Mouse (Mus musculus) A20 (cell line): ENCODE results near the gene Camk2n1.
A peak's percentile ranks its signal among the peaks of the same experiment; 100 is the strongest.
"Not testable (repeated sequence)": the region's sequence is repeated elsewhere in the genome, so short reads cannot be mapped to it uniquely, and the experiment has no call there.

Experiments
- DNase-seq: peaks from one replicate; pipeline ENCODE4 v3.0.0-alpha.2; 2011; ENCODE audit warnings: low read depth, low spot score

Gene Camk2n1

DNA sequence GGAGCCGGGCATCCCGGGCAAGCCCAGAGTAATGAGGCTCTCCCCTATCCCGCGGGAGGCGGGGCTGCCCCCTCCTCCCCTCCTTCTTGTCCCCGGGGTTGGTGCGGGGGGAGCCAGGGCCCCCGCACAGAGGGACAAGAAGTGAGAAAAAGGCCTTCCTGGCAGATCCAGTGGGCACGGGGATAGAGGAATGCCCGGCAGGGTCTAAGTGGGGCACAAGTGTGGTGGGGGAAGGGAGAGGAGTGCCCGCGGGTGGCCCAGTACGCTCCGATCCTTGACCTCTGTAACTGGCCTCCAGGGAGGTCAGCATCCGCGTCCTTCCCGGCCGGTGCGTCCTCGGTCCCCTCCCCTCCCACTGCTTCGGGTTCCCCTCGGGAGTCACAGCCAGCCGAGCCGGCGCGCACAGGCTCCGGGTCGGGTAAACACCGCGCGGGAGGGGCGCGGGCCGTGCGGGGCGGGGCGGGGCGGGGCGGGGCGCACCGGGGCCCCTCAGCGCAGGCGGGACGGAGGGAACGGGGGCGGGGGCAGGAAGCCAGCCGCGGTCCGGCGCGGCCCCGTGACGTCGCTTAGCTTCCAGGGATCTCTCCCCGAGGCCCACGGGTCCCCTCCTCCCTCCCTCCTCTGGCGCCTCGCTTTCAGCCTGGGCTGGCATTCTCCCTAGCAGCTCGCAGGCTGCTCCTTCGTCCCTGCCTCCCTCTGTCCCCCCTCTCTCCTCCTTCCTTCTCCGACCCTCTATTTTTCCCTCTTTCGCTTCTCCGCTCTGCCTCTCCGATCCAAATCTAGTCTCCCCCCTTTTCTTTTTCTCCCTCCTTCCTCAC lies at the start of gene Camk2n1:
Gene Camk2n1, plus strand, starts transcription at position 562 of the 818 bp plus-strand sequence.
- DNase-seq: no peak

DNA sequence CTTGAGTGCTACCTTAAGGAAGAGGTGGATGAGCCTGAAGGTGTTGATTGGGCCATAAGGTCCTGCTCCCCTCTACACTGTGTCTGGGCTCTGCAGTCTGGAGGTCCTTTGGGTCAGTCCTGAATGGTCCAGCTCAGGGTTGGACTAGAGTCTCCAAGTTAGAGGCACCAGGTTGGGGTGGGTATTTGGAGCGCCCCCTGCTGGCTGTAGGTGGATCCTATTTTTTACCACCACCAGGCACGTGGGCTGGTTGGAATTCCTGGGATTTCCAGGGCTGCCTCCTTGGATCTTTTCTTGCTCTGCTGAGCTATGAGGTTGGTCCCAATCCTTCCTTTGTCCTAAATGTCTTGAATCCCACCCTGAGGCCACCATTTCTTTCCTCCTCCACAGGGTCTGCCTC lies 49.3 kb upstream of the Camk2n1 start:
- peak; percentile 46 for DNase-seq

DNA sequence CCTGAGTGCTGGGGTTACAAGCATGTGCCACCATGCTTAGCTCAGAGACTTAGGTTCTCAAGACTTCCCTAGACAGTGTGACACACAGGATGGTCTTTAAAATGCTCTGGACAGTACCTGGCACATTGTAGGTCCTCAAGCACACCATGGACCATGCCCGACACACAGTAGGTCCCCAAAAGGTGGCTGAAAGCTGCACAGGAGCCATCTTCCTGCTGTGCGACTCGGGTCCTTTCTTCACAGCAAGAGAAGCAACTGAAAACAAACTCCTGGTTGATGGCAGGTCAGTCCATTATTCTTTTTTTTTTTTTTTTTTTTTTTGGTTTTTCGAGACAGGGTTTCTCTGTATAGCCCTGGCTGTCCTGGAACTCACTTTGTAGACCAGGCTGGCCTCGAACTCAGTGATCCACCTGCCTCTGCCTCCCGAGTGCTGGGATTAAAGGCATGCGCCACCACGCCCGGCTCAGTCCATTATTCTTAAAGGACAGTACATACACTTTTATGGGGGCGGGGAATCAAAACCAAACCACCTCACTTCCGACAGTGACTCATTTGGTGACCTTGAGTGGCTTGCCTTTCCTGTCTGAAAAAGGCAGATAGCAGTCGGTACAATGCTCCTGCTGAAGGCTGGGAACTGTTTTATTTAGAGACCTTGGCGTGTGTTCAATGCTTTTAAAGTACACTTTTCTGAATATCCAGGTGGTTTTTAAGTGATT lies 46.5 kb upstream of the Camk2n1 start:
- peak; percentile 55 for DNase-seq

DNA sequence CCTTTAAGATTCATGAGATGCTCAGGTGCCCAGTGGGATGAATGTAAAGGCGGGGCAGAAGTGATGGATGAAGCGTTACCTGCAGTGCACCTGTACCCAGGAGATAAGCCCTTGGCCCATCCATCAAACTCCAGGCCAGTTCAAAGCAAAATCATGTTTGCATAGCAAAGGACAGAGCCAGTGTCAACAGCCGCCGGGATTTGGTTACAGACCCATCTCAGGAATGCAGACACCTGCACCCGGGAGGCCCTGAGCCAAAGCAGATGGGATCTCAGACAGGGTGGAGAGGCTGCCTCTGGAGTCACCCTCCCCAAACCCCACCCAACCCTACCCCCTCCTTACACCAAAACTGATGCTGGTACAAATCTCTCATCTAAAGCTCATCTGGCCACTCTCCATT lies 43.1 kb upstream of the Camk2n1 start:
- DNase-seq: no peak

DNA sequence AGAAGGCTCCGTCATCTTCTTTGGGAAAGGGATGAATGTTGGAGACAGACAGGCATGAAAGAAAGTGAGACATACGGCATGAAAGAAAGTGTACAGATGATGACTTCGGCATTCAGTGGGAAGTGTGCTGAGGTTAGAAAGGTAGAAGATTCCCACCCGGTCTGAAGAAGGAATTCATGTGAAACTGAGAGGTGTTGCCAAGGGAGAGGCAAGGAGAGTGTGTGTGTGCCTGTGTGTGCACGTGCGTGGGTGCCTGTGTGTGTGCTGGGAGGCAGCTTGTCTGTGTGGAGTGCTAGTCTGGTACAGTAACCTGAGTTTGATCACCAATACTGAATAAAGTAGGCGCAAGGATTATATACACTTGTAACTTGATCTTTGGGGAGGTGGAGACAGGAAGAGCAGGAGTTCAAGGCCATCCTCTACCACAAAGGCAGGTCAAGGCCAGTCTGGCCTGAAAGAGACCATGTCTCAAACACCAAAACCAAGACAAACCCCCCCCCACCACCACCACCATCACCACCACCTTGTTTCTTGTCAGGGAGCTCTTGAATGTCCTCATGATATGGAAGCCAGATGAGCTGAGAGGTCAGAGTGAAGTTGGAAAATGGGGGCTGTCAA lies 42.5 kb upstream of the Camk2n1 start:
- no peak for DNase-seq

DNA sequence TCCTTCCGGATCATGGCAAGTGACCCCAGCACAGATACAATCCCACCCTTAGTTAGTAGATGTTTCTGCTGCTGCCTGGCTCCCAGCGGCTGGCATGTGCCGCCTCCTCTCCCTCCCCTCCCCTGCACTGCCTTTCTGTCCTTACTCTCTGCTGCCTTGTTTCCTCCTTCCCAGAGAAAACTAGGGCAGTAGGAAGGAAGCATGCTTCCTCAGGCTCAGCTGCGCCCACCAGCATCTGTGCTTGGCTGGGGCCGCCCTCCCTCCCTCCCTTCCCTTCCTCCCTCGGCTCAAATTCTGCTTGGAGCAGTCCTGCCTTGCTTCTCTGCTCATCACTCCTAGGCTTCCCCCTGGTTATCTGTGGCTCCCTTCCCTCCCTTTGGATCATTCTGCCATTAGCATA lies 39.4 kb upstream of the Camk2n1 start:
- no peak for DNase-seq

DNA sequence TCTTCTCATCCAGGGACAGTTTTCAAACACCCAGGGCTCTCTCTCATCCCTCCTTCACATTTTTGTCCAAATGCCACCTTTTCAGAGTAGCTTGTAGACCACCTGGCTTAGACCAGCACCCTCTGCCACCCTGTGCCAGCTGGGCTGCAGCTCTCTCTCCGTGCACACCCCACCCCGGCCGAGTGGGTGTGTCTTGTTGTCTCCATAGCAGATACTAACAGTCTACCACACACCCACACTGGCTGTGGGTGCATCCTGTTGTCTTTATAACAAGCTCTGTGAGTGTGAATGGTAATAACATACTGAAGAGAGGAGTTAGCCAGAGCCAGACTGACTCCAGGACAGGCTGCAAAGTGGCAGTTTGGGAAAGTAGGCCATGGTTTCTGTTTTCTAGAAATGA lies 38.1 kb upstream of the Camk2n1 start:
- no peak for DNase-seq

DNA sequence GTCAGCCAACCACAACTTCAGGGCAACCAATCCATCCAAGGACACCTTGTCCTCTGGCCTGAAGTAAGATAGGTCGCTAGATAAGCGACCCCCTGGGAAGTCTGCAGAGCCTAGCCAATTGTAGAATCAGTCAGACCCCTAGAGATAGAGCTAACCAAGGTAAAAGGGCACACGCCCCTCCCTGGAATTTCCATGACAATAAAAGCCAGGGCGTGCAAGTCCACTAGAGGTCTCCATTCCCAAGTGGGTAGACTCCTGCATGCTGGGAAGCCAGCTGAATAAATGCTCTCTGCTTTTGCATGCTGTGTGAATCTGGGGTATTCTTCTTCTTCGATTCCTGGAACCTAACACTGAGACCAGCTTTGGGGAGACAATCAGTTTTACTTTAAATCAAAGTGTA lies 37.7 kb upstream of the Camk2n1 start:
- no peak for DNase-seq

DNA sequence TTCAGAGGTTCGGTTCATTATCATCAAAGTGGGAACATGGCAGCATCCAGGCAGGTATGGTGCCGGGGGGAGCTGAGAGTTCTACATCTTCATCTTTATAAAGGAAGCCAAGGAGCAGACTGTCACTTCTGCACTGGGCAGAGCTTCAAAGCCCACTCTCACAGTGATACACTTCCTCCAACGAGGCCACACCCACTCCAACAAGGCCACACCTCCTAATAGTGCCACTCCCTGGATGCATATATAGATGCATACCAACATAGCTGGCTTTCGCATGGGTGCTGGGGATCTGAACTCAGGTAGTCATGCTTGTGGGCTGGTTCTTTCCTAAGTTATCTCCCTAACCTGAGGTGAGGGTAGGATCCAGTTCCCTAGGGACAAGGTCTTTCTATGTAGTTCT lies 36.2 kb upstream of the Camk2n1 start:
- DNase-seq: no peak

DNA sequence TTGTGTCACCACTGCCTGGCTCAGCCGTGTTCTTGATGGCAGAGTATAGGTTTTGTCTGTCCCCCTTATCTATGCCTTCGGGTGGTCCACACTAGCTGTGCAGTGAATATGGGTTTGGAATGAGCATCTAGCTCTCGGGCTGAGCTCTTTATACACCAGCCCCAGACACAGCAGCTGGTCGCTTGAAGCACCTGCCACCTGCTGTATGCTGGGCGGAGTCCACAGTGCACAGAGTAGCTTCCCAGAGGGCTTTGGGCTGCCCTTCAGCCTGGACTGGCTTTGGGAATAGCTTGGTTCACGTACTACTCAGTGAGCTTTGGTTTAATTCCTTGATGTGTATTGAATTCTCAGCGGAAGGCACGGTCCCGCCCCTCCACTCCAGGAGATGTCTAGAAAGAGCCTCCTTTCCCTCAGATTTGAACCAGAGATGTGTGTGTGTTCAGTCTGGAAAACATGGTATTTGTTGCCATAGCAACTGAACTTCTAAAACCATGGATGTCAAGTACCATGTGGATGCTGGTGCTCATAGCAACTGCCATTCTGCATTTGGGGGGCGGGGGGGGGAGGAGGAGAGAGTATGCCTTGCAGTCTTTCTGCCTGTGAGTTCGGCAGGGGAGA lies 35.7 kb upstream of the Camk2n1 start:
- DNase-seq: no peak

DNA sequence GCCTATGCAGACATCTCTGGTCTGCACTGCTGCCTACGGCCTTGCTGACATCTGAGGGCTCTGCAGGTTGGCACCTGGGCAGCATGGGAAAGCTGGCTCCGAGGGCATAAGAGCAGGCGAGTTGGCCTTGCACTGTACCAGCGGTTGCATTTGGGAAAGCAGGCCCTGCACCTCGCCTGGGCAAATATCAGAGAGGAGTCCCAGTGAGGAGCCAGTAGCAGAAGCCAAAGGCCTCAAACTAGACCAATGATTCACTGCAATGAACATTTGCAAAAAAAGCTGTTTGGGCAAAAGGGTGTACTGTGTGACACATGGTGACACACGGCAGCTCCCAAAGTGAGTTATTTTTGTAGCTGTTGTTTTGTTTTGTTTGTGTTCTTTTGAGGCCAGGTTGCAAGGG lies 29.1 kb upstream of the Camk2n1 start:
- no peak for DNase-seq

DNA sequence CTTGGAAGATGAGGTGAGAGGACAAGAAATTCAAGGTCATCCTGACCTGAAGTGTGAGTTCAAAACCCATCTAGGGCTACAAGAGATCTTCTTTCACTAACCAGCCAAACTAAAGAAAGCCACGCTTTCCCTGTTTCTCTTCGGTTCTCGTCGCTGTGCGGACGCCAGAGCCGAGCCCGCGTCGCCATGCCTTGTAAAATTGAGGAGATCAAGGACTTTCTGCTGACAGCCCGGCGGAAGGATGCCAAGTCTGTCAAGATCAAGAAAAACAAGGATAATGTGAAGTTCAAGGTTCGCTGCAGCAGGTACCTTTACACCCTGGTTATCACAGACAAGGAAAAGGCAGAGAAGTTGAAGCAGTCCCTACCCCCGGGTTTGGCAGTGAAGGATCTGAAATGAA lies 28.5 kb upstream of the Camk2n1 start:
- DNase-seq: not testable (repeated sequence)

DNA sequence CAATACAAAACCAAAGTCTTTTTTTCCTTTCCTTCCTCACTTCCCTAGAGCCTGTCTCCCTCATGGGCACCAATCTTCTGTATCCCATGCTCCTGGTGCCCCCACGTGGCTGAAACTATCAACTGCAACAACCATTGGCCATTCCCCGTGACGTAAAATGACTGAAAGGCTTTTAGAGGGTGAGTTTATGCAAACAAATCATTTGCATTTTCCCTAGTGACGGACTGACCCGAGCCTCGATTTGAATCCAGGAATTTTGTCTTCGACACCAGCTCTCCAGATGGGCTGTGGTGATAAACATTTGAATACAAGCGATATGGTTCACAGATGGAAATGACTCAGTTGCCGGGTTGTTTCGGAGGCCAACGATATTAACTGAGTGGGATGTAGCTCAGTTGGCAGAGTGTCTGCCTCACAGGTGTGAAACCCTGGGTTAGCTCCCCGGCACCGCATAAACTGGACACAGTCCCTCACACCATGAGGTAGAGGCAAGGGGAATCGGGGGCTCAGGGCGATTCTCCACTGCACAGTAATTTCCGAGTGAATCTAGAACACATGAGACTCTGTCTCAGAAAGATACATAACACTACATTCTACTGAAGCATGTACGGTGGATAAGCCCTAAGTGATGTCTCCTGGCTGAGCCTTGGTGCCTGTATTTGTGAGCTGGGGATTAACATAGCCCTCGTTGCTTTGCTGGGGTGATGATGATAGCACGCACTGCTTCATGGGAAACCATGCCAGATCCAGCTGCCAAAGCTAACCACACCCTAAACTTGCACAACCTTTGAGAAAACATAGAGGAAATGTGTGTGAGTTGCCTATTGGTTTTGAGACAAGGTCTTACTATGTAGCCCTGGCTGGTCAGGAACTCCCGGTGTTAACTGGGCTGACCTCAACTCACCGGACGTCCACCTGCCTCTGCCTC lies 27.1 kb upstream of the Camk2n1 start:
- peak; percentile 64 for DNase-seq

DNA sequence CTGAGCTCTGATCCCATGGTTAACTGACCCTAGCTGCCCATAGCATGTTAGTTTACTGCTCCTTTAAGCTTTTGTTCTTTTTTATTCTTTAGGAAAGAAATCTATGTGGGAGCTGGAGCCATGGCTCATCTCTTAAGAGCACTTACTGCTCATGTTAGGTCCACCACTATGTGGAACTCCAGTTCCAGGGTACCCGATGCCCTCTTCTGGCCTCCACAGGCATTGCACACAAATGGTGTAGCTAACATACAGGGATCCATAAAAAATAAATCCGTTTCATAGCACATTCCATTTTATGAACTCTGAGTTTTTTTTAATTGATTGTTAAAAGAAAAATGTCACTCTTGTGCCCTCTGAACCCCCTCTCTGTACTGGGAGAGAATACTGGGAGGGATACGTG lies 24.3 kb upstream of the Camk2n1 start:
- peak; percentile 60 for DNase-seq

DNA sequence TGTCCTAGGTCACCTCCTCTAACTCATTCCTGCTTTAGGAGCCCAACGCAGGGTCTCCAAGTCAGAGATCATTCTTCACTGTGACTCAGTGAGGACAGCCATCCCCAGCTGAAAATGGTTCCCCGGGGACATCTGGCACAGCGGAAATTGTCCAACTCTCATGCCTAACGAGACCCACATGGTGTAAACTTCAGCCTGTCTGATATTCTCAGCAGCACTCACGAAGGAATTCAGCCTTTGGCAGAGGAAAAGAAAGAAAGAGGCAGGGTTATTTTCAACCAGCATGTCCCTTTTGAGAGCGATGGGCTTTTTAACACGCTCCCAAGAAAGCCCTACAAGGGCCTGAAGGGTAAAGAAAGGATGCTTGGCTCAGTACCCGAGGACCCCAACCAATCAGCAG lies 22.8 kb upstream of the Camk2n1 start:
- no peak for DNase-seq

DNA sequence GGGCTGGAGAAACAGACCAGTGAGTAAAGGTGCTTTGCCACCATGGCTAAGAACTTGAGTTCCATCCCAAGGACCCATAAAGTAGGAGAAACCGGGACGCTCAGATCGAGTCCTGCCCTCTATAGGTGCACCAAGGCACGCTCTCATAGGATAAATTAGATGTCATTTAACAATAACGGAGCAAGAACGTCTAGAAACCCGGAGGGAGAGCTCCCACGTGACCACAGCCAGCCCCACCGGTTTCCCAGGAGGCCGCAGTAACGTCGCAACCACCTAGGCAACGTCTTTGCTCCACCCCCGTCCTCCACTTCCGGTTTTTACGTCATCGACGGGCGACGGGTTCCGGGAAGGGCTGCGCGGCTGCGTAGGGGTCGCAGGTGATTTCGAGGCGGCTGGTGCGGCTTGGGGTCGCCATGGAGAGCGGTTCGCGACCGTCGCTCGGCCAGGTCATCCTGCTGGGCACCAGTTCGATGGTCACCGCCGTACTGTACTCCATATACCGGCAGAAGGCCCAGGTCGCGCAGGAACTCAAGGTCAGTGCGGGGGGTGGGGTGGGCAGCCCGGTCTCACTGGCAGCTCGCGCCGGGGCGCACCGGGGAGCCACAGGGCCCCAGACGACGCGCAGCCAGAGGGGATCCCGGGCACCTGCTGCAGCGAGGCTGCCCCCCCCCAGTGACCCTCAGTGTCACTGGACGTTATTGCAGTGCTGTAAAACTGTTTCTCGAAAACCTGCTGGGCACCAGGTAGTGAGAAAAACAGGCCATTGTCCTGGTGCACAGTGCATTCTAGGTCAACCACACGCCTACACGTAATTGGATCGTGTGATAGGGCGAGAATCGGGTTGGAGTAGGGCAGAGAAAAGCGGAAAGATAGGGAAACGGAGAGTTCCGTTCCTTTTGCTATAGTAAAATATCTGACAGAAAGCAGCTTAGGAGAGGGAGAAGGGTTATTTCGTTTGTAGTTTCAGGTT lies 19.5 kb upstream of the Camk2n1 start, which contains the start of gene Mul1:
Gene Mul1, plus strand, starts transcription at position 325 of the 970 bp plus-strand sequence.
- DNase-seq: peak; percentile 95

DNA sequence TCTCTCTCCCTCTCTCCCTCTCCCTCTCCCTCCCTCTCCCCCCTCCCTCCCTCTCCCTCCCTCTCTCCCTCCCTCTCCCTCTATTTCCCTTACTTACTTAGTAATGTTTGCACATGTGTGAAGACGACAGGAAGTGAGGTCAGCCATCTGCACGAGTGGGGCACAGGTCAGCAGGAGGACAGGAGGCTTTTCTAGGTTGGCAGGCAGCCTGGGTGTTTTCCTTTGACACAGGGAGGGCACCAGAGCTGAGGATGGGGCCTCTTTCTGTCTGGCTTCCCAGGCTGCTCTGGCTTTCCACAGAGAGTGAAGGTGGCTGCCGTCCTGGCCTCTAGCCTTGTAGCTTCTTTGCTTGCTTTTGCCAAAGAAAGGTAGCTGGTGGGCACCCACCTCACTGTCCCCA lies 14.1 kb upstream of the Camk2n1 start:
- no peak for DNase-seq

DNA sequence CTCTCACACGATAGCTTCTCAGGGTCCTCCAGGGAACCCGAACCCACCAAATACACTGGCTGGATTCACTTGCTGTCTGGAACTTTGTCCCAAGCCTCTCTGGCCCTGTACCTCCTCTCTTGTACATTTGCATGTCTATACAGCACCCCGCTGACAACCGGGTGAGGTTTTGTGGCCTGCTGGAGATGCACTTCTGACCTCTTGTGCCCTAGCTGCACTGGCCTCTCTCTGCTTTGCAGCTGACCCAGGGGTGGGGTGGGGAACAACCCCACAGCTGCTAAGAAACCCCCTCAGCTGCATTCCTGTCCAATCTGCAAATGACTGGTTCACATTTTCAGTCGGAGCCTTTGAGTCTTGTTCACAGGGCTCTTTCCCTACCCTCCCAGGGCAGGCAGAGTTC lies 9.2 kb upstream of the Camk2n1 start:
- no peak for DNase-seq

DNA sequence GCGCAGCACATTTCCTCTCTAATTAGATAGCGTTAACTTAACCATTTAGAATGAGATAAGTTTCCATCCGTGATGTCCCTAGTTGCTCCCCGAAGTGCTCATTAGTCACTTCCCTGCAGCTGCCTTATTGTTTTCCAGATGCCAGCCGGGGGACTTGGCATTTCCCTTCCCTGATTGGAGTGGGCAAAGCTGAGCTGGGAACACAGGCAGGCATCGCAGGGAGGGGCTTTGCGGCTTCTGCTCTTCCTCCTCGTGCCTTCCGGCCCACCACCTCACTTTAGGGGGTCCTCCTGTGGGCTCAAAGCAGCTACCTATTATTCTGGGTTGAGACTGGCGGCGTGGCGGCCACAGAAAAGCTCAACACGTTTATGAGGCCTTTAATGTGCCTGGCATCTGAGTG lies 7.1 kb upstream of the Camk2n1 start:
- DNase-seq: no peak

DNA sequence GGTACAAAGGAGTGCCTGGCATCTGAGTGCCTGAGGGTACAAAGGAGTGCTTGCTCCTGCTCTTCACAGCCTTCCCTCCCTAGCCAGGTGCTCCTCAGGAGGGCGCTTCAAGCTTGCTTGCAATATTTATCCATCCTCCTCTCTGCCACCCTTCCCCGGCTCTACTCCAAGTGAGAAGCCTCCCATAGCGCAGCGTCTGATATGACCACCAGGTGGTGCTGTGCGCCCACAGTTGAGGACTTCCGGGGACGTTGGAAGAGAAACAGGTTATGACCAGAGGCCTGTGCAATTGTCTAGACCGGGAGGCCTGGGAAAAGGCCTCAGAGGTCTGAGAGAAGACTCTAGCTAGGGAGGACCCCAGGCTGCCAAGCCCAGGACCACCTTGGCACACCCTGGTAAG lies 6.7 kb upstream of the Camk2n1 start:
- DNase-seq: peak; percentile 81
